Mouse (Mus musculus) limb, embryonic 12.5 days (tissue): ENCODE measurements at regions not wholly inside any gene's neighbourhood (a gene's known extent, or its start where the extent isn't known, plus 50 kb on each side); places are given as distances from the start of the nearest gene placed in this dataset.

ENCODE experiments used
- ATAC-seq: fragments of 200-750 bp; cut with Nextera tagmentation; 2 replicates; pipeline ENCODE4 v1.8.0; 2017; ENCODE audit warnings: low read depth, moderate TSS enrichment; ENCODE audit not compliant: insufficient number of reproducible peaks, insufficient read depth, low FRiP score, low TSS enrichment
- H3K27ac ChIP-seq: fragments of 300-500 bp; sonication (generic); 2 replicates; pipeline ENCODE4 v1.5.1; 2016; ENCODE audit warnings: mild to moderate bottlenecking, moderate library complexity
- H3K27me3 ChIP-seq: fragments of 300-500 bp; sonication (generic); 2 replicates; pipeline ENCODE4 v1.6.1; 2016; ENCODE audit warnings: mild to moderate bottlenecking, moderate library complexity
- H3K36me3 ChIP-seq: fragments of 300-500 bp; sonication (generic); 2 replicates; pipeline ENCODE4 v1.6.1; 2016; ENCODE audit warnings: mild to moderate bottlenecking, moderate library complexity
- H3K4me1 ChIP-seq: fragments of 300-500 bp; sonication (generic); replicated peaks from 2 replicates; pipeline ENCODE4 v1.6.1; 2016
- H3K4me2 ChIP-seq: fragments of 300-500 bp; sonication (generic); 2 replicates; pipeline ENCODE4 v1.6.1; 2016; ENCODE audit warnings: mild to moderate bottlenecking, moderate library complexity
- H3K4me3 ChIP-seq: fragments of 300-500 bp; sonication (generic); replicated peaks from 2 replicates; pipeline ENCODE4 v1.5.1; 2016; ENCODE audit warnings: mild to moderate bottlenecking
- H3K9ac ChIP-seq: fragments of 300-500 bp; sonication (generic); replicated peaks from 2 replicates; pipeline ENCODE4 v1.6.1; 2016; ENCODE audit warnings: mild to moderate bottlenecking, moderate library complexity
- H3K9me3 ChIP-seq: fragments of 300-500 bp; sonication (generic); 2 replicates; pipeline ENCODE4 v1.6.1; 2016; ENCODE audit warnings: mild to moderate bottlenecking, moderate library complexity
- WGBS: fragments of 180-500 bp; shearing (Covaris S2); methylation state at CpG from one replicate; pipeline ENCODE4 v1.1.7; 2016; 5-methylcytosine and 5-hydroxymethylcytosine counted together

GRCm38 (mm10) chr17:9841103-9841502 is 171.6 kb upstream of the Pabpc6 start:
- WGBS, result 93% methylated on average over 2 of the region's 2 CpGs
- 0 out of 2 replicates have a peak, but pooled peaks cover 3% of the 10 kb centered on the region for H3K9me3 ChIP-seq
- ATAC-seq, result no peak
- H3K27me3 ChIP-seq, result no peaks in the 10 kb centered on the region
- H3K27ac ChIP-seq, result no peak overlapping the region
- H3K9ac ChIP-seq, result no peak overlapping the region
- no peak overlapping the region for H3K4me2 ChIP-seq
- no peaks in the 10 kb centered on the region for H3K4me1 ChIP-seq
- no peak overlapping the region for H3K4me3 ChIP-seq
- no peaks in the 10 kb centered on the region for H3K36me3 ChIP-seq

GRCm38 (mm10) chr17:9839256-9839655 is 169.7 kb upstream of the Pabpc6 start:
- 81% methylated on average over 7 of the region's 7 CpGs for WGBS

GRCm38 (mm10) chr17:9836995-9837842 is 167.7 kb upstream of the Pabpc6 start:
- no peak overlapping the region for H3K4me3 ChIP-seq

More at GRCm38 (mm10) chr17:9839256-9839655, 169.7 kb upstream of the Pabpc6 start:
- 0 out of 2 replicates have a peak, but pooled peaks cover 3% of the 10 kb centered on the region for H3K9me3 ChIP-seq
- H3K27ac ChIP-seq, result no peak overlapping the region
- H3K27me3 ChIP-seq, result no peaks in the 10 kb centered on the region
- no peak overlapping the region for H3K4me3 ChIP-seq
- no peak overlapping the region for H3K4me2 ChIP-seq
- ATAC-seq, result no peak
- H3K4me1 ChIP-seq, result no peaks in the 10 kb centered on the region
- no peaks in the 10 kb centered on the region for H3K36me3 ChIP-seq
- no peak overlapping the region for H3K9ac ChIP-seq

GRCm38 (mm10) chr17:9829895-9830294 is 160.4 kb upstream of the Pabpc6 start:
- 77% methylated on average over 5 of the region's 5 CpGs for WGBS
- ATAC-seq, result no peak
- no peak overlapping the region for H3K9ac ChIP-seq
- no peaks in the 10 kb centered on the region for H3K27me3 ChIP-seq
- no peak overlapping the region for H3K4me3 ChIP-seq
- no peak overlapping the region for H3K27ac ChIP-seq
- H3K9me3 ChIP-seq, result no peaks in the 10 kb centered on the region
- no peaks in the 10 kb centered on the region for H3K36me3 ChIP-seq
- no peaks in the 10 kb centered on the region for H3K4me1 ChIP-seq
- no peak overlapping the region for H3K4me2 ChIP-seq

More at GRCm38 (mm10) chr17:9836995-9837842, 167.7 kb upstream of the Pabpc6 start:
- WGBS, result 82% methylated on average over 7 of the region's 7 CpGs
- Histone ChIP-seq H3K9ac (no peak overlapping the region), H3K27ac (no peak overlapping the region), H3K4me1 (no peaks in the 10 kb centered on the region), H3K4me2 (no peak overlapping the region), H3K9me3 (0 out of 2 replicates have a peak, but pooled peaks cover 3% of the 10 kb centered on the region), H3K36me3 (no peaks in the 10 kb centered on the region), H3K27me3 (no peaks in the 10 kb centered on the region)
- ATAC-seq, result no peak

- Histone ChIP-seq H3K4me3 (no peak overlapping the region), H3K36me3 (no peaks in the 10 kb centered on the region)
- WGBS, result 78% methylated on average over 4 of the region's 4 CpGs
Measured at GRCm38 (mm10) chr17:9821358-9821757, 151.8 kb upstream of the Pabpc6 start.

GRCm38 (mm10) chr17:9817056-9817455 is 147.5 kb upstream of the Pabpc6 start:
- 0 out of 2 replicates have a peak, but pooled peaks have one; percentile 59 for ATAC-seq
- H3K4me3 ChIP-seq, result no peak overlapping the region

More at GRCm38 (mm10) chr17:9821358-9821757, 151.8 kb upstream of the Pabpc6 start:
- Histone ChIP-seq H3K4me2 (no peak overlapping the region), H3K4me1 (no peaks in the 10 kb centered on the region), H3K9me3 (no peaks in the 10 kb centered on the region), H3K27ac (no peak overlapping the region), H3K9ac (no peak overlapping the region), H3K27me3 (no peaks in the 10 kb centered on the region)
- ATAC-seq, result no peak

GRCm38 (mm10) chr17:9797069-9797468 is 127.6 kb upstream of the Pabpc6 start:
- no peak for ATAC-seq
- H3K27ac ChIP-seq, result no peak overlapping the region
- peaks cover 3% of the 10 kb centered on the region; the same call in 1 of the 2 replicates for H3K9me3 ChIP-seq
- H3K36me3 ChIP-seq, result no peaks in the 10 kb centered on the region
- no peaks in the 10 kb centered on the region for H3K27me3 ChIP-seq
- WGBS, result 93% methylated on average over 8 of the region's 8 CpGs
- H3K4me2 ChIP-seq, result no peak overlapping the region
- no peaks in the 10 kb centered on the region for H3K4me1 ChIP-seq
- H3K4me3 ChIP-seq, result no peak overlapping the region
- no peak overlapping the region for H3K9ac ChIP-seq

More at GRCm38 (mm10) chr17:9817056-9817455, 147.5 kb upstream of the Pabpc6 start:
- Histone ChIP-seq H3K36me3 (no peaks in the 10 kb centered on the region), H3K4me2 (no peak overlapping the region), H3K9me3 (no peaks in the 10 kb centered on the region), H3K4me1 (no peaks in the 10 kb centered on the region), H3K9ac (no peak overlapping the region), H3K27me3 (no peaks in the 10 kb centered on the region), H3K27ac (no peak overlapping the region)

- H3K27me3 ChIP-seq, result no peaks in the 10 kb centered on the region
- ATAC-seq, result no peak
- no peak overlapping the region for H3K4me3 ChIP-seq
- no peak overlapping the region for H3K9ac ChIP-seq
- H3K4me1 ChIP-seq, result no peaks in the 10 kb centered on the region
- 70% methylated on average over 13 of the region's 13 CpGs for WGBS
- H3K36me3 ChIP-seq, result no peaks in the 10 kb centered on the region
- H3K9me3 ChIP-seq, result peaks cover 3% of the 10 kb centered on the region; the same call in 1 of the 2 replicates
- no peak overlapping the region for H3K4me2 ChIP-seq
- no peak overlapping the region for H3K27ac ChIP-seq
Measured at GRCm38 (mm10) chr17:9796225-9796988, 126.9 kb upstream of the Pabpc6 start.

GRCm38 (mm10) chr17:9778866-9779265 is 109.3 kb upstream of the Pabpc6 start:
- Histone ChIP-seq H3K4me3 (no peak overlapping the region), H3K4me1 (peaks cover 10% of the 10 kb centered on the region; the same call in 1 of the 2 replicates), H3K27me3 (peaks cover 7% of the 10 kb centered on the region; the same call in 1 of the 2 replicates), H3K27ac (no peak overlapping the region), H3K9me3 (no peaks in the 10 kb centered on the region), H3K36me3 (no peaks in the 10 kb centered on the region), H3K9ac (no peak overlapping the region), H3K4me2 (no peak overlapping the region)
- 77% methylated on average over 5 of the region's 5 CpGs for WGBS
- ATAC-seq, result no peak

- H3K4me3 ChIP-seq, result no peak overlapping the region
- H3K27ac ChIP-seq, result no peak overlapping the region
- H3K36me3 ChIP-seq, result no peaks in the 10 kb centered on the region
- no peaks in the 10 kb centered on the region for H3K9me3 ChIP-seq
- peaks cover 7% of the 10 kb centered on the region; the same call in 1 of the 2 replicates for H3K27me3 ChIP-seq
- ATAC-seq, result no peak
- H3K4me2 ChIP-seq, result no peak overlapping the region
- no peak overlapping the region for H3K9ac ChIP-seq
- H3K4me1 ChIP-seq, result peaks cover 10% of the 10 kb centered on the region; the same call in 1 of the 2 replicates
Measured at GRCm38 (mm10) chr17:9777165-9777564, 107.6 kb upstream of the Pabpc6 start.
